Mouse (Mus musculus) forebrain, embryonic 14.5 days (tissue): ENCODE data around the gene Snrpd2. TPM values are rescaled to one million over a fixed set of nuclear protein-coding genes. Genes with fewer than 3 reads are reported as not detected.
A peak's percentile ranks its signal among the peaks of the same experiment; 100 is the strongest.

ENCODE experiments used
- ATAC-seq: fragments of 200-750 bp; cut with Nextera tagmentation; 2 replicates; pipeline ENCODE4 v1.8.0; 2017; ENCODE audit warnings: mild to moderate bottlenecking, moderate library complexity
- DNase-seq: peaks from one replicate; pipeline ENCODE4 v3.0.0-alpha.2; 2015; ENCODE audit warnings: low spot score
- H3K27ac ChIP-seq: fragments of 300-500 bp; sonication (generic); 2 replicates; pipeline ENCODE4 v1.5.1; 2014; ENCODE audit warnings: low read depth, mild to moderate bottlenecking, control low read depth, low read length, moderate library complexity
- H3K27me3 ChIP-seq: fragments of 300-500 bp; sonication (generic); replicated peaks from 2 replicates; pipeline ENCODE4 v1.6.1; 2014; ENCODE audit warnings: low read length, control low read depth, mixed read lengths; ENCODE audit not compliant: control insufficient read depth, insufficient read depth
- H3K36me3 ChIP-seq: fragments of 300-500 bp; sonication (generic); 2 replicates; pipeline ENCODE4 v1.6.1; 2014; ENCODE audit warnings: low read length, control low read depth; ENCODE audit not compliant: control insufficient read depth, insufficient read depth
- H3K4me1 ChIP-seq: fragments of 300-500 bp; sonication (generic); 2 replicates; pipeline ENCODE4 v1.6.1; 2014; ENCODE audit warnings: antibody characterized with exemption, low read length, control low read depth; ENCODE audit not compliant: control insufficient read depth, insufficient read depth
- H3K4me2 ChIP-seq: fragments of 300-500 bp; sonication (generic); 2 replicates; pipeline ENCODE4 v1.6.1; 2014; ENCODE audit warnings: mild to moderate bottlenecking, control low read depth, low read length
- H3K4me3 ChIP-seq: fragments of 300-500 bp; sonication (generic); 2 replicates; pipeline ENCODE4 v1.5.1; 2014; ENCODE audit warnings: low read depth, low read length, control low read depth
- H3K9ac ChIP-seq: fragments of 300-500 bp; sonication (generic); 2 replicates; pipeline ENCODE4 v1.6.1; 2014; ENCODE audit warnings: mild to moderate bottlenecking, low read length, control low read depth, moderate library complexity
- H3K9me3 ChIP-seq: fragments of 300-500 bp; sonication (generic); replicated peaks from 2 replicates; pipeline ENCODE4 v1.6.1; 2016; ENCODE audit warnings: low read length, control low read depth, mixed read lengths; ENCODE audit not compliant: control insufficient read depth
- WGBS: fragments of 180-500 bp; shearing (Covaris S2); extraction: QIAGEN DNeasy Blood & Tissue Kit; methylation state at CpG from one replicate; pipeline ENCODE4 v1.1.7; 2014; 5-methylcytosine and 5-hydroxymethylcytosine counted together
- polyA plus RNA-seq: library from polyadenylated mRNA; unstranded; fragments of >200 nt; fragmentation: Nextera tagmentation; extraction: Ambion mirVana; gene quantifications from 2 replicates; pipeline ENCODE4 v1.2.1, GENCODE M21; 2014

The Snrpd2 gene
- polyA plus RNA-seq, 1 experiment from 2014 or later = 155 TPM

DNA sequence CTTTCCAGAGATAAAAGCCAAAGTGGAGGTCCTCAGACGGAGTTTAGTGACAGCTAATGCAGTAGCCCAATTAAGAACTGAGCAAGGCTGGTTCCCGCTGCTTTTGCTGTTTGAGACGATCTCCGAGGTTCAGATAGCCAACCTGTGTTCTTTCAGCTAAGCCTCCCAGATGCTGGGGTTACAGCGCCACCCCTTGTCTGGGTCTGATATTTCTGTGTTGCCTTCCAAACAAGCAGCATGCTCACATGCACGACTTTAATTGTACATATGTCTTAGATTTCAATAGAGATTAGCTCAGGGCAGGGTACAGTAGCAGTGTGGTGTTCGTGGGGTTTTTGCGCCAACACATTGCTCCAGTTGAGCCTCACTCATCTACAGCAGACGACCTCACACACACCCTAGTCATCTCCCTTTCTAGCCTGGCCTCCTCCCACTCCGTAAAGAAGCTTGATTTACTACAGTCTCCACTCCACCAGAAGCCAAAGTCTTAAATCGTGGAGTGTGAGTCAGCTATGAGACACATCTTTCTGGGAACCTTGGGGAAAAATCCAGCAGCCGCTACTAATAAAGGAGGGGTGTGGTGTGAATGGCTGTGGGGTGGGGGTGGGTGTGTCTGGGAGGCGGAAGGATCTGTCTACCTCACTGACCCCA is 6.4 kb downstream of the Snrpd2 start:
- Histone ChIP-seq H3K4me3 (no peak overlapping the region), H3K4me1 (peaks cover 8% of the 10 kb centered on the region; the same call in 1 of the 2 replicates), H3K9me3 (no peaks in the 10 kb centered on the region), H3K9ac (no peak overlapping the region), H3K27ac (no peak overlapping the region), H3K36me3 (peaks cover 37% of the 10 kb centered on the region), H3K4me2 (no peak overlapping the region), H3K27me3 (peaks cover 7% of the 10 kb centered on the region; the same call in 1 of the 2 replicates)
- ATAC-seq (no peak), DNase-seq (no peak)
- 51% methylated on average over 13 of the region's 13 CpGs for WGBS

DNA sequence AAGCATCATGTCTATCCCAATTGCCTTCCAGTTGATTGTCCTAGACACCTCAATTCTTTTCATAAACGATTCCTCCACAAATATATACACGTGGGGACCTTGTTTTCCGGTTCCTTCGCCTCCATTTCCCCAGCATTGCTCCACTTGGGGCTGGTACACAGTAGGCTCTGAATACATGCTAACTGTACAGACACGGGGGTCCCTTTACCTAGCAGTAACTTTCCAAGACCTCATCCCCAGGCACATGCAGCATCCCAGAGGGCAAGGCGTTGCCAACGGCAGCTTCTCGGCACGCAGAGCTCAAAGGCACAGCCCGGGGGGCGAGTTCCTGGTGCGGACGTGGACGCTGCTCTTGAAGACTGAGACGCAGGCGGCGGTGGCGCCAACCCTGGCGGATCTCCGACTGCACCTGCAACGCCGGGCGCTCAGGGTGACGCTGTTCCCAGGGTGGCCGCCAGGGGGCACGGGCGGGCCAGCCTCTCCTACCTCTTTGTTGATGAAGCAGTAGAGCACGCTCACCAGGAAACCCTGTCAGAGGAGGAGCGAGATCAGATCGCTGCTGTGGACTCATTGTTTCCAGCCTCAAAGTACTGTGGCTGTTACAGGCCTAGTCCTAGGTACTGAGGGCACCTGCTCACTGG is 7.8 kb downstream of the Snrpd2 start:
- H3K9ac ChIP-seq = peak overlapping the region; percentile 59
- H3K27me3 ChIP-seq = peaks cover 7% of the 10 kb centered on the region; the same call in 1 of the 2 replicates
- no peaks in the 10 kb centered on the region for H3K9me3 ChIP-seq
- no peak overlapping the region for H3K4me3 ChIP-seq
- ATAC-seq = peak; percentile 84
- DNase-seq = peak; percentile 90
- H3K36me3 ChIP-seq = peaks cover 26% of the 10 kb centered on the region
- WGBS = 5% methylated on average over 30 of the region's 30 CpGs
- H3K4me1 ChIP-seq = peaks cover 8% of the 10 kb centered on the region; the same call in 1 of the 2 replicates
- peak overlapping the region; percentile 84 for H3K27ac ChIP-seq
- peak overlapping the region; percentile 32 for H3K4me2 ChIP-seq

DNA sequence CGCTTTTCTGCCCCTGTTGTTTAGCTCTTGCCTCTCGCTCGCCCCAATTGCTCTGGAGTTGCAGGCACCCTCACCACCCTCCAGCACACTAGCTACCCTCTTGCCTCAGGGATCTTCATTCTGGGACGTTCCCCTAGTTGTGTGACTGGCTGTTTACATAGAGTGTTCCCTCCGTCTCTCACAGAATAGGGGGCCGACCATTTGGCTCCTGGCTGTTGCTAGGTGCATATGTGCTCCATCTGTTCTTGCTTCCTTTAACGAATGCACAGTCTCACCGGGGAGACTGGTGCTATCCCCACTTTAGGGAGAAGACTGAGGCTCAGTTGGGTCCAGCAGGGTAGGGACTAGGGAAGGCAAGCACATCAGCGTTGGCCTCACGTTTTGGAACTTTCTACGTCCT is 9.1 kb downstream of the Snrpd2 start:
- peak; percentile 42; the same call in 1 of the 2 replicates for ATAC-seq
- Histone ChIP-seq H3K27me3 (peaks cover 7% of the 10 kb centered on the region; the same call in 1 of the 2 replicates), H3K9ac (no peak overlapping the region), H3K36me3 (peaks cover 15% of the 10 kb centered on the region), H3K4me1 (peaks cover 8% of the 10 kb centered on the region; the same call in 1 of the 2 replicates), H3K9me3 (no peaks in the 10 kb centered on the region), H3K27ac (0 out of 2 replicates have a peak overlapping the region, but pooled peaks have one; percentile 35), H3K4me3 (no peak overlapping the region), H3K4me2 (no peak overlapping the region)
- peak; percentile 61 for DNase-seq
- WGBS = 64% methylated on average over 11 of the region's 11 CpGs

DNA sequence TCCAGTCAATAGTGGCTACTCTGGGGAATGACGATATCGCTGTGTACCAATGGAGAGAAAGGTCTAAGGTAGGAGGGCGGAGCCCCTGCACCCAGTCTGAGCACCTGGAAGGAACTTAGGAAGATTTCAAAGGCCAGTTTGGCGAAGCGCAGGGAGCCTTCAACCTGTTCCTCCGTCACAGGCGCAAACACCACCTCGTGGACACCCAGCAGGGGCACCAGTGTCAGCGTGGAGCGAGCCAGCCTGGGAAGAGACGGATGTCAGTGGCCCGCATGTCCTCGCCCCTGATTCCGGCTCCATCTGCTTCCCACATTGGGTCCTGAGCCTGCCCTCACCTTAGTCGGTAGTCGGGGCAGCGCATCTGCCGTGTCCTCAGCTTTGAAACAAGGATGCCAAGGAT is 9.9 kb downstream of the Snrpd2 start:
- H3K27me3 ChIP-seq = peaks cover 7% of the 10 kb centered on the region; the same call in 1 of the 2 replicates
- ATAC-seq (no peak), DNase-seq (no peak)
- 12% methylated on average over 18 of the region's 18 CpGs for WGBS
- no peaks in the 10 kb centered on the region for H3K9me3 ChIP-seq
- H3K9ac ChIP-seq = peak overlapping the region; percentile 29; the same call in 1 of the 2 replicates
- H3K27ac ChIP-seq = no peak overlapping the region
- peak overlapping the region; percentile 55 for H3K4me2 ChIP-seq
- peaks cover 8% of the 10 kb centered on the region; the same call in 1 of the 2 replicates for H3K4me1 ChIP-seq
- H3K4me3 ChIP-seq = no peak overlapping the region; the same call in 1 of the 2 replicates
- peaks cover 8% of the 10 kb centered on the region; the same call in 1 of the 2 replicates for H3K36me3 ChIP-seq

GRCm38 (mm10) chr7:19160115-19160514 is 10.6 kb downstream of the Snrpd2 start:
- under 1% methylated on average over 19 of the region's 20 CpGs for WGBS
- peaks cover 1% of the 10 kb centered on the region; the same call in 1 of the 2 replicates for H3K36me3 ChIP-seq
- H3K27ac ChIP-seq = no peak overlapping the region
- ATAC-seq (peak; percentile 43), DNase-seq (peak; percentile 42)
- peak overlapping the region; percentile 45; the same call in 1 of the 2 replicates for H3K9ac ChIP-seq
- peaks cover 8% of the 10 kb centered on the region; the same call in 1 of the 2 replicates for H3K27me3 ChIP-seq
- H3K4me2 ChIP-seq = peak overlapping the region; percentile 55
- H3K4me1 ChIP-seq = peaks cover 10% of the 10 kb centered on the region; the same call in 1 of the 2 replicates
- no peaks in the 10 kb centered on the region for H3K9me3 ChIP-seq
- peak overlapping the region; percentile 22 for H3K4me3 ChIP-seq

- peaks cover 15% of the 10 kb centered on the region for H3K4me1 ChIP-seq
- H3K4me2 ChIP-seq = no peak overlapping the region
- WGBS = 83% methylated on average over 7 of the region's 7 CpGs
- H3K4me3 ChIP-seq = no peak overlapping the region
- H3K9me3 ChIP-seq = no peaks in the 10 kb centered on the region
- H3K27me3 ChIP-seq = peaks cover 12% of the 10 kb centered on the region; the same call in 1 of the 2 replicates
- ATAC-seq (no peak), DNase-seq (no peak)
- no peaks in the 10 kb centered on the region for H3K36me3 ChIP-seq
- no peak overlapping the region for H3K27ac ChIP-seq
- no peak overlapping the region for H3K9ac ChIP-seq
Measured at GRCm38 (mm10) chr7:19162928-19163327, 13.4 kb downstream of the Snrpd2 start.

DNA sequence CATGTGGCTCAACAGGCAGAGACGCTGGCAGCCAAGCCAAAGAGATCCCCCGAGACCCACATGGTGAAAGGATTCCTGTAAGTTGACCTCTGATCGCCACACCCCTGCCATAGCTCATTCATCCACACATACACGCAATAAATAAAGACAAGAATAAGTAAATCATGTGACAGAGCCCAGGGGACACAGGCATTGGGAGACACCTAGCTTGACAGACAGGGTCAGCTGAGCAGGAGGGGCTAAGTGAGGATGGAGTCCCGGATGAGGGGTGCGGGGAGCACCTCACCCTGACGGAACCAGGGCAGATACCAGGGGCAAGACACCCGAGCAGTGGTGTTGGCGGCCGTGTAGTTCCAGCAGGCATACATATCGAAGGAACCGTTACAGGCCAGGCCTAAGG is 14.2 kb downstream of the Snrpd2 start:
- no peak for DNase-seq
- Histone ChIP-seq H3K4me2 (peak overlapping the region; percentile 38; the same call in 1 of the 2 replicates), H3K36me3 (no peaks in the 10 kb centered on the region), H3K4me1 (peaks cover 15% of the 10 kb centered on the region), H3K9me3 (no peaks in the 10 kb centered on the region), H3K27me3 (peaks cover 12% of the 10 kb centered on the region; the same call in 1 of the 2 replicates), H3K4me3 (no peak overlapping the region), H3K27ac (no peak overlapping the region), H3K9ac (no peak overlapping the region)
- 35% methylated on average over 12 of the region's 12 CpGs for WGBS
- no peak for ATAC-seq

DNA sequence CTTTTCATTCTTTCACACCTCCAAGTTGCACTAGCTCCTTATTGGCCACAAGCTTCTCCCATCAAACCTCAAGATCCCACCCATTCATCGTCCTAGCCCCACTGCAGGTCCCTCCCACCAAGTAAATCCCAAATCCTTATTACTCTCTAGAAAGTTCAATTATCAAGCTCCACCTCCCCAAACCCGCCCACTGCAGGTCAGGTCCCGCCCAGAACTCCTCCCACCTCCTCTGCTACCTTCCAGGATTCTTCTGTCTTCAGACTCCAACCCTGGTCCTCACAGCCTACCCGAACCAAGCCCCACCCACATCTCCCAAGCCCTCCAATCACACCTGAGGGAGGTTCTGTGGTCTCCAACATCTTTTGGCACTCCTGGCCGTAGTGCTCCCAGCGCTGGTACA is 14.7 kb downstream of the Snrpd2 start:
- peaks cover 11% of the 10 kb centered on the region; the same call in 1 of the 2 replicates for H3K27me3 ChIP-seq
- peak; percentile 29; the same call in 1 of the 2 replicates for ATAC-seq
- 2% methylated on average over 6 of the region's 6 CpGs for WGBS

More for the DNA sequence above, 14.7 kb downstream of the Snrpd2 start:
- Histone ChIP-seq H3K27ac (no peak overlapping the region), H3K9ac (no peak overlapping the region), H3K36me3 (no peaks in the 10 kb centered on the region), H3K4me3 (no peak overlapping the region), H3K4me2 (peak overlapping the region; percentile 38; the same call in 1 of the 2 replicates), H3K4me1 (peaks cover 15% of the 10 kb centered on the region), H3K9me3 (no peaks in the 10 kb centered on the region)
- peak; percentile 22 for DNase-seq
